Mouse (Mus musculus): Measurements from ENCODE around the gene 1500009L16Rik. TPM values are rescaled to one million over a fixed set of nuclear protein-coding genes. Genes with fewer than 3 reads are reported as not detected.

Gene 1500009L16Rik
- 39.8 and 43.5 TPM in 2 replicates for polyA plus RNA-seq (2015; fragmentation: Nextera tagmentation; extraction: Ambion mirVana)

DNA sequence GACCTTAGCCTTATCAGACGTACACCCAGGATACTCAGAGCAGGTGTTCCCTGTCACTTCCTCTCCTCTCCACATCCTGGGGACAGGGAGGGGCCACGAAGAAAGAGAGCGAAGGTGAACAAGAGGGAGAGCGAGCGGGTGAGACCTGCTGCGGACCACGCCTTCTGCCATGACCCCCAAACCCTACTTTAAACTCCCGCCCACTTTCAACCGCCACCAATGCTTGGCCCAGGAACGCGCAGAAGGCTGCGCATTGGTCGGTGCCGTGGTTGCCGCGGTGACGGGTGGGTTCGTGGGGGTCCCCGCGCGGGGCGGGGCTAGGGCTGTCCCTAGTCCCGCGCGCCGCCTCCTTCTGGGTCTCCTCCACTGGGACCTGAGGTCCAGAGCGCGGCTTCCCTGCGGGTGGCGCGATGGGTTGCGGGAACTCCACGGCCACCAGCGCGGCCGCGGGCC is at the start of gene 1500009L16Rik:
Gene 1500009L16Rik, plus strand, starts transcription at position 287 of the 453 bp plus-strand sequence.
- Histone ChIP-seq H3K4me3 (ENCODE audit: low read length) (peak within 1 kb of the TSS; percentile 69), H3K27ac (ENCODE audit: low read length) (no peak within 1 kb of the TSS), H3K9me3 (ENCODE audit: low read length) (no peaks in the 10 kb centered on the region), H3K36me3 (ENCODE audit: insufficient read depth, low read length) (no peaks in the 10 kb centered on the region), H3K4me2 (replicated peaks; ENCODE audit: low read depth, low read length) (peak within 1 kb of the TSS; percentile 69), H3K27me3 (ENCODE audit: insufficient read depth, low read length) (no peaks in the 10 kb centered on the region), H3K4me1 (ENCODE audit: insufficient read depth, low read length) (peaks cover 18% of the 10 kb centered on the region; the same call in 1 of the 2 replicates), H3K9ac (replicated peaks; ENCODE audit: low read length) (peak within 1 kb of the TSS; percentile 68)
- ATAC-seq (ENCODE audit: low FRiP score, low TSS enrichment) = peak; percentile 98
- under 1% methylated on average over 33 of the region's 37 CpGs for WGBS

DNA sequence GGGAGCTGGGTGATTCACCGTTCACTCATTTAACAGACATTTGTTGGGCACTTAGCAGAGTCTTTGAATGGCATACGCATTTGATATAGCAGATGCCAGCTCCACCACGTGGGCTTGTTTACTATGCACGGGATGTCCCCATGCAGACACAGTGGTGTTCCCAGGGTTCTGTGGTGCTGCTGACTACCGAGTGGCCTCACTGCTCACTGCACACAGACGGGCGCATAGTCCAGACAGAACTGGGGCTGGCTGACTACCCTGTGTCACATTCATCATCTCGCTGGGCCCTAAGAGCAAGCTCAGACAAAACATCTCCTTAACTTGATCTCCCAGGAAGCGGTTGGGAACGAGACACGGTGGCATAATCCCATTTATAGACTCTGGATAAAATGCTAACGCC is 41.3 kb upstream of the 1500009L16Rik start:
- Histone ChIP-seq H3K4me3 (ENCODE audit: low read length) (no peak overlapping the region), H3K27ac (ENCODE audit: low read length) (no peak overlapping the region), H3K9ac (replicated peaks; ENCODE audit: low read length) (no peak overlapping the region), H3K9me3 (ENCODE audit: low read length) (no peaks in the 10 kb centered on the region), H3K36me3 (ENCODE audit: insufficient read depth, low read length) (no peaks in the 10 kb centered on the region), H3K4me1 (ENCODE audit: insufficient read depth, low read length) (no peaks in the 10 kb centered on the region), H3K4me2 (replicated peaks; ENCODE audit: low read depth, low read length) (no peak overlapping the region), H3K27me3 (ENCODE audit: insufficient read depth, low read length) (no peaks in the 10 kb centered on the region)
- no peak for ATAC-seq (ENCODE audit: low FRiP score, low TSS enrichment)
- 87% methylated on average over 12 of the region's 12 CpGs for WGBS

GRCm38 (mm10) chr10:83688215-83688614 is 34.5 kb upstream of the 1500009L16Rik start:
- Histone ChIP-seq H3K9ac (replicated peaks; ENCODE audit: low read length) (no peak overlapping the region), H3K27ac (ENCODE audit: low read length) (no peak overlapping the region), H3K9me3 (ENCODE audit: low read length) (no peaks in the 10 kb centered on the region), H3K36me3 (ENCODE audit: insufficient read depth, low read length) (no peaks in the 10 kb centered on the region), H3K27me3 (ENCODE audit: insufficient read depth, low read length) (no peaks in the 10 kb centered on the region), H3K4me3 (ENCODE audit: low read length) (no peak overlapping the region), H3K4me1 (ENCODE audit: insufficient read depth, low read length) (no peaks in the 10 kb centered on the region), H3K4me2 (replicated peaks; ENCODE audit: low read depth, low read length) (no peak overlapping the region)
- ATAC-seq (ENCODE audit: low FRiP score, low TSS enrichment) = no peak
- WGBS = 85% methylated on average over 2 of the region's 2 CpGs

DNA sequence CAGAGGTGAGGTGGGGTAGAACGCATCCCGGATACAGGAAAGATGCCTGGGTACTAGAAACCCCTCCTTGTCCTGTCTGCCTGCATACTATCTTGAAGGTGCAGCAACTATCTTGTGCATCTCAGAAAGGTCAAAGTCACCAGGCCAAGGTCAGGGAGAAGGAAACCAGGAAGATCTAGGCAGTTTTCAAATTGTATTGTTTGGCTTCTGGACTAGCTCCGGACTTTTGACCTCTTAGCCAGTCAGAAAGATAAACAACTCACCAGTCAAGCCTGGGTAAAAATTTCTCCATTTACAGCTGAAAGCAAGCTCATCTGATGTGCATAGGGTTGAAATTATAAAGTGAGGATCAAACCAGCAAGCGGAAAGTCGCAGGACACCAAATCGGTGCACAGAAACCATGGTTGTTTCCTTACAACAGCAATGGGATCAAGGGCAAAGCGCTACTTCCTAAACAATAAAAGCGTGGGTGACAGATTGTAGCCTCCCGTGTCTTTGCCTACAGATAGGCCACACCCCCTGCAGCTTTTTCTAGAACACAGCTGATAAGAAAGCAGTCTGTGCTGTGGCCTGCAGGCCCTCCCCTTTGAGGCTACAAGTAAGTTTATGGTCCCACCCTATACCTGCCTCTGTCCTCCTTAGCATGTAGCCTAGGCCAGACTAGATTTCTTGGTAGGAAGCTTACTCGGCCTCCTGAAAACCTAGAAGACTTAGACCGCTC is 30.3 kb upstream of the 1500009L16Rik start:
- no peak overlapping the region for H3K4me2 ChIP-seq (replicated peaks; ENCODE audit: low read depth, low read length)
- no peak for ATAC-seq (ENCODE audit: low FRiP score, low TSS enrichment)
- H3K4me1 ChIP-seq (ENCODE audit: insufficient read depth, low read length) = no peaks in the 10 kb centered on the region
- no peak overlapping the region for H3K9ac ChIP-seq (replicated peaks; ENCODE audit: low read length)
- 73% methylated on average over 11 of the region's 11 CpGs for WGBS
- H3K9me3 ChIP-seq (ENCODE audit: low read length) = no peaks in the 10 kb centered on the region
- no peaks in the 10 kb centered on the region for H3K36me3 ChIP-seq (ENCODE audit: insufficient read depth, low read length)
- no peaks in the 10 kb centered on the region for H3K27me3 ChIP-seq (ENCODE audit: insufficient read depth, low read length)
- H3K4me3 ChIP-seq (ENCODE audit: low read length) = no peak overlapping the region
- no peak overlapping the region for H3K27ac ChIP-seq (ENCODE audit: low read length)

GRCm38 (mm10) chr10:83696226-83696625 is 26.4 kb upstream of the 1500009L16Rik start:
- ATAC-seq (ENCODE audit: low FRiP score, low TSS enrichment) = no peak
- no peak overlapping the region for H3K27ac ChIP-seq (ENCODE audit: low read length)
- 83% methylated on average over 4 of the region's 4 CpGs for WGBS
- no peak overlapping the region for H3K4me2 ChIP-seq (replicated peaks; ENCODE audit: low read depth, low read length)
- no peak overlapping the region for H3K9ac ChIP-seq (replicated peaks; ENCODE audit: low read length)
- no peaks in the 10 kb centered on the region for H3K4me1 ChIP-seq (ENCODE audit: insufficient read depth, low read length)
- no peaks in the 10 kb centered on the region for H3K9me3 ChIP-seq (ENCODE audit: low read length)
- no peak overlapping the region for H3K4me3 ChIP-seq (ENCODE audit: low read length)
- H3K36me3 ChIP-seq (ENCODE audit: insufficient read depth, low read length) = no peaks in the 10 kb centered on the region
- H3K27me3 ChIP-seq (ENCODE audit: insufficient read depth, low read length) = no peaks in the 10 kb centered on the region

DNA sequence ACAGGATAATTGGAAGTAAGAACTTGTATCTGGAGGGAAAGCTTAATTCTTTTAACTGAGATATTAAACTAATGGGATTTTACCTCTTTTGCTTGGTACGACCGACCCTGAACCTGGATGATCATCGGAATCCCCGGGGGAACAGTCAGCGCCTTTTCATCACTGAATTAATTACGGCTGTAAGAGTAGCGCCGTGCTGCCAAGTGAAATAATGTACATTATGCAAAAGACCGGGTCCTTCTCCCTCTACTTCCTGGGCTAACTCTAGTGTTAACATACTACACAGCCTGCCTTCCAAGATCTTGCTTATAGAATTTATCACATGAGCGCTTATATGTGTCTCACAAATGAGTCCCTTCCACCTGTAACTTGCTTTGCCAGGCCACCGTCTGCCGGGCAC is 16.0 kb upstream of the 1500009L16Rik start:
- no peak for ATAC-seq (ENCODE audit: low FRiP score, low TSS enrichment)
- Histone ChIP-seq H3K4me2 (replicated peaks; ENCODE audit: low read depth, low read length) (no peak overlapping the region), H3K4me1 (ENCODE audit: insufficient read depth, low read length) (no peaks in the 10 kb centered on the region), H3K4me3 (ENCODE audit: low read length) (no peak overlapping the region), H3K9me3 (ENCODE audit: low read length) (peaks cover 3% of the 10 kb centered on the region; the same call in 1 of the 2 replicates), H3K9ac (replicated peaks; ENCODE audit: low read length) (no peak overlapping the region), H3K27me3 (ENCODE audit: insufficient read depth, low read length) (no peaks in the 10 kb centered on the region), H3K27ac (ENCODE audit: low read length) (no peak overlapping the region), H3K36me3 (ENCODE audit: insufficient read depth, low read length) (no peaks in the 10 kb centered on the region)
- 85% methylated on average over 12 of the region's 12 CpGs for WGBS

GRCm38 (mm10) chr10:83709920-83710319 is 12.7 kb upstream of the 1500009L16Rik start:
- no peaks in the 10 kb centered on the region for H3K36me3 ChIP-seq (ENCODE audit: insufficient read depth, low read length)
- no peak overlapping the region for H3K4me3 ChIP-seq (ENCODE audit: low read length)
- H3K9me3 ChIP-seq (ENCODE audit: low read length) = no peaks in the 10 kb centered on the region
- ATAC-seq (ENCODE audit: low FRiP score, low TSS enrichment) = no peak
- H3K27ac ChIP-seq (ENCODE audit: low read length) = no peak overlapping the region
- H3K9ac ChIP-seq (replicated peaks; ENCODE audit: low read length) = no peak overlapping the region
- no peaks in the 10 kb centered on the region for H3K4me1 ChIP-seq (ENCODE audit: insufficient read depth, low read length)
- H3K27me3 ChIP-seq (ENCODE audit: insufficient read depth, low read length) = no peaks in the 10 kb centered on the region
- WGBS = 68% methylated on average over 3 of the region's 3 CpGs
- no peak overlapping the region for H3K4me2 ChIP-seq (replicated peaks; ENCODE audit: low read depth, low read length)

DNA sequence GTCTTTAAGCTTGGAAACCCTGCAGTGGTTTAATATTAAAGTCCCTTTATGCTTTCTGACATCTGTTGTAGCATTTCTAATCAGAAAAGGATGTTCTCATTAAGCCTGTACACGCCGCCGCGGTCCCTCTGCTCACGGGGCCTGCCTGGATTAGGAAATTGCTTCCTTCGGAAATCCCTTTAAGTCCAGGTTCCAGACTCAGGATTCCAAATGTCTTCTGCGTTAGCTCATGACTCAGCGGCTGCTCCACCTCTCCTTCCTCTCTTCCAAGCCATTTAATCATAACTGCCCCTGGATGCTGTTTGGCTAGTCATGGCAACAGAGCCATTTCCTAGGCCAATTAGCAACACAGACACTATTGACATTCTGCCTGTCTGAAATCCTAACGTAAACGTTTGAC is 10.9 kb upstream of the 1500009L16Rik start:
- no peak overlapping the region for H3K4me2 ChIP-seq (replicated peaks; ENCODE audit: low read depth, low read length)
- ATAC-seq (ENCODE audit: low FRiP score, low TSS enrichment) = no peak
- 78% methylated on average over 10 of the region's 10 CpGs for WGBS
- no peak overlapping the region for H3K4me3 ChIP-seq (ENCODE audit: low read length)
- H3K27ac ChIP-seq (ENCODE audit: low read length) = no peak overlapping the region
- no peaks in the 10 kb centered on the region for H3K36me3 ChIP-seq (ENCODE audit: insufficient read depth, low read length)
- no peaks in the 10 kb centered on the region for H3K9me3 ChIP-seq (ENCODE audit: low read length)
- H3K9ac ChIP-seq (replicated peaks; ENCODE audit: low read length) = no peak overlapping the region
- H3K27me3 ChIP-seq (ENCODE audit: insufficient read depth, low read length) = no peaks in the 10 kb centered on the region
- H3K4me1 ChIP-seq (ENCODE audit: insufficient read depth, low read length) = no peaks in the 10 kb centered on the region

GRCm38 (mm10) chr10:83718855-83719474 is 3.7 kb upstream of the 1500009L16Rik start:
- no peak overlapping the region for H3K4me2 ChIP-seq (replicated peaks; ENCODE audit: low read depth, low read length)
- no peak for ATAC-seq (ENCODE audit: low FRiP score, low TSS enrichment)
- H3K4me3 ChIP-seq (ENCODE audit: low read length) = no peak overlapping the region
- no peaks in the 10 kb centered on the region for H3K27me3 ChIP-seq (ENCODE audit: insufficient read depth, low read length)
- no peak overlapping the region for H3K27ac ChIP-seq (ENCODE audit: low read length)
- H3K9me3 ChIP-seq (ENCODE audit: low read length) = no peaks in the 10 kb centered on the region
- no peaks in the 10 kb centered on the region for H3K36me3 ChIP-seq (ENCODE audit: insufficient read depth, low read length)
- H3K4me1 ChIP-seq (ENCODE audit: insufficient read depth, low read length) = peaks cover 15% of the 10 kb centered on the region; the same call in 1 of the 2 replicates
- WGBS = 83% methylated on average over 12 of the region's 12 CpGs
- no peak overlapping the region for H3K9ac ChIP-seq (replicated peaks; ENCODE audit: low read length)

GRCm38 (mm10) chr10:83723055-83723454 is 390 bp downstream of the 1500009L16Rik start:
- H3K4me2 ChIP-seq (replicated peaks; ENCODE audit: low read depth, low read length) = peak overlapping the region; percentile 69
- no peaks in the 10 kb centered on the region for H3K9me3 ChIP-seq (ENCODE audit: low read length)
- peak overlapping the region; percentile 68 for H3K9ac ChIP-seq (replicated peaks; ENCODE audit: low read length)
- H3K27ac ChIP-seq (ENCODE audit: low read length) = no peak overlapping the region
- peak overlapping the region; percentile 69 for H3K4me3 ChIP-seq (ENCODE audit: low read length)
- 0% methylated on average over 16 of the region's 23 CpGs for WGBS
- peak; percentile 64 for ATAC-seq (ENCODE audit: low FRiP score, low TSS enrichment)
- no peaks in the 10 kb centered on the region for H3K27me3 ChIP-seq (ENCODE audit: insufficient read depth, low read length)
- peaks cover 18% of the 10 kb centered on the region; the same call in 1 of the 2 replicates for H3K4me1 ChIP-seq (ENCODE audit: insufficient read depth, low read length)
- H3K36me3 ChIP-seq (ENCODE audit: insufficient read depth, low read length) = no peaks in the 10 kb centered on the region

Measured in kidney, embryonic 16.5 days (tissue).